Mouse (Mus musculus) intestine, postnatal 0 days (tissue): ENCODE measurements around the gene Arhgap31. TPM values are rescaled to one million over a fixed set of nuclear protein-coding genes. Genes with fewer than 3 reads are reported as not detected.

Source experiments
- ATAC-seq: fragments of 200-750 bp; cut with Nextera tagmentation; 2 replicates; pipeline ENCODE4 v1.8.0; 2017; ENCODE audit warnings: mild to moderate bottlenecking, moderate TSS enrichment, moderate library complexity
- H3K27ac ChIP-seq: fragments of 300-500 bp; sonication (generic); 2 replicates; pipeline ENCODE4 v1.5.1; 2014; ENCODE audit warnings: mild to moderate bottlenecking, low read depth, low read length, moderate library complexity
- H3K27me3 ChIP-seq: fragments of 300-500 bp; sonication (generic); replicated peaks from 2 replicates; pipeline ENCODE4 v1.6.1; 2014; ENCODE audit warnings: low read length, mixed read lengths; ENCODE audit not compliant: control insufficient read depth, insufficient read depth
- H3K36me3 ChIP-seq: fragments of 300-500 bp; sonication (generic); 2 replicates; pipeline ENCODE4 v1.6.1; 2014; ENCODE audit warnings: mild to moderate bottlenecking, moderate library complexity; ENCODE audit not compliant: control insufficient read depth, insufficient read depth
- H3K4me1 ChIP-seq: fragments of 300-500 bp; sonication (generic); replicated peaks from 2 replicates; pipeline ENCODE4 v1.6.1; 2014; ENCODE audit warnings: antibody characterized with exemption, low read length, mixed read lengths; ENCODE audit not compliant: control insufficient read depth, insufficient read depth
- H3K4me2 ChIP-seq: fragments of 300-500 bp; sonication (generic); replicated peaks from 2 replicates; pipeline ENCODE4 v1.6.1; 2014; ENCODE audit warnings: low read depth, mild to moderate bottlenecking, moderate library complexity
- H3K4me3 ChIP-seq: fragments of 300-500 bp; sonication (generic); 2 replicates; pipeline ENCODE4 v1.5.1; 2014; ENCODE audit warnings: low read depth, low read length
- H3K9ac ChIP-seq: fragments of 300-500 bp; sonication (generic); 2 replicates; pipeline ENCODE4 v1.6.1; 2014; ENCODE audit warnings: mild to moderate bottlenecking, low read depth, low read length
- H3K9me3 ChIP-seq: fragments of 300-500 bp; sonication (generic); 2 replicates; pipeline ENCODE4 v1.6.1; 2016; ENCODE audit warnings: mixed run types; ENCODE audit not compliant: control insufficient read depth
- CTCF ChIP-seq: sonication (generic); IDR thresholded peaks from 2 replicates; pipeline ENCODE4 v1.5.1; 2016; ENCODE audit warnings: low read depth, mild to moderate bottlenecking, control low read depth, antibody characterized with exemption, moderate library complexity
- WGBS: fragments of 180-500 bp; shearing (Covaris S2); extraction: QIAGEN DNeasy Blood & Tissue Kit; methylation state at CpG from one replicate; pipeline ENCODE4 v1.1.7; 2014; 5-methylcytosine and 5-hydroxymethylcytosine counted together
- polyA plus RNA-seq: library from polyadenylated mRNA; unstranded; fragments of >200 nt; fragmentation: Nextera tagmentation; extraction: Ambion mirVana; gene quantifications from 2 replicates; pipeline ENCODE4 v1.2.1, GENCODE M21; 2015

The Arhgap31 gene
- polyA plus RNA-seq, 1 experiment from 2014 or later = 2.8 TPM

GRCm38 (mm10) chr16:38591506-38591905, 121.6 kb downstream of the Arhgap31 start:
- Histone ChIP-seq H3K4me2 (no peak overlapping the region), H3K36me3 (peaks cover 42% of the 10 kb centered on the region), H3K4me3 (no peak overlapping the region), H3K9me3 (no peaks in the 10 kb centered on the region), H3K27me3 (no peaks in the 10 kb centered on the region), H3K27ac (no peak overlapping the region; the same call in 1 of the 2 replicates), H3K9ac (no peak overlapping the region), H3K4me1 (no peaks in the 10 kb centered on the region)
- ATAC-seq = no peak
- WGBS = 81% methylated on average over 3 of the region's 3 CpGs
- TF ChIP-seq CTCF = peak; percentile 13; the same call in 1 of the 2 replicates

GRCm38 (mm10) chr16:38587572-38587971, 125.5 kb downstream of the Arhgap31 start:
- Histone ChIP-seq H3K27ac (no peak overlapping the region), H3K4me1 (no peaks in the 10 kb centered on the region), H3K4me3 (no peak overlapping the region), H3K4me2 (no peak overlapping the region), H3K9ac (no peak overlapping the region), H3K9me3 (no peaks in the 10 kb centered on the region), H3K36me3 (peaks cover 70% of the 10 kb centered on the region), H3K27me3 (no peaks in the 10 kb centered on the region)
- TF ChIP-seq CTCF = no peak
- 92% methylated on average over 4 of the region's 4 CpGs for WGBS
- no peak for ATAC-seq

GRCm38 (mm10) chr16:38587163-38587562, 125.9 kb downstream of the Arhgap31 start:
- Histone ChIP-seq H3K9me3 (no peaks in the 10 kb centered on the region), H3K9ac (no peak overlapping the region), H3K4me1 (no peaks in the 10 kb centered on the region), H3K27me3 (no peaks in the 10 kb centered on the region), H3K27ac (no peak overlapping the region), H3K4me2 (no peak overlapping the region), H3K36me3 (peaks cover 74% of the 10 kb centered on the region), H3K4me3 (no peak overlapping the region)
- ATAC-seq = no peak
- no peak for TF ChIP-seq CTCF
- WGBS = 92% methylated on average over 5 of the region's 5 CpGs

DNA sequence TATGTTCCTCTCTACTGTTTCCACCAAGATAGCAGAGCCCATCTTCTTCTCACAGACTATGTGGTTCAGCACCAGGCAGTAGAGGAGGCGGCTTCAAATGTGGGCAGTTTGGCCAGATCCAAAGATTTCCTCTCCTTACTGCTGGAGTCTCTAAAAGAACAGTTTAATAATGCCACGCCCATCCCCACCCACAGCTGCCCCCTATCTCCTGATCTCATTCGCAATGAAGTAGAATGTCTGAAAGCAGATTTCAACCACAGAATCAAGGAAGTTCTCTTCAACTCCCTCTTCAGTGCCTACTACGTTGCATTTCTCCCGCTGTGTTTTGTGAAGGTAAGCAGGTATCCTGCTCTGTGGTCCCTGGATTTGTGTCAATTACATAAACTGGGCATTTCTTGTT, 127.9 kb downstream of the Arhgap31 start:
- H3K4me3 ChIP-seq = no peak overlapping the region
- no peak for TF ChIP-seq CTCF
- no peaks in the 10 kb centered on the region for H3K27me3 ChIP-seq
- H3K9ac ChIP-seq = no peak overlapping the region
- ATAC-seq = no peak
- no peak overlapping the region for H3K4me2 ChIP-seq
- no peaks in the 10 kb centered on the region for H3K4me1 ChIP-seq
- no peak overlapping the region for H3K27ac ChIP-seq
- WGBS = 77% methylated on average over 5 of the region's 5 CpGs
- H3K36me3 ChIP-seq = peaks cover 71% of the 10 kb centered on the region
- no peaks in the 10 kb centered on the region for H3K9me3 ChIP-seq

GRCm38 (mm10) chr16:38584761-38585160, 128.3 kb downstream of the Arhgap31 start:
- no peak for TF ChIP-seq CTCF
- no peaks in the 10 kb centered on the region for H3K4me1 ChIP-seq
- no peaks in the 10 kb centered on the region for H3K9me3 ChIP-seq
- H3K27ac ChIP-seq = no peak overlapping the region
- H3K4me2 ChIP-seq = no peak overlapping the region
- no peaks in the 10 kb centered on the region for H3K27me3 ChIP-seq
- WGBS = 83% methylated on average over 7 of the region's 7 CpGs
- H3K4me3 ChIP-seq = no peak overlapping the region
- no peak overlapping the region for H3K9ac ChIP-seq
- ATAC-seq = no peak
- peaks cover 71% of the 10 kb centered on the region for H3K36me3 ChIP-seq

- no peaks in the 10 kb centered on the region for H3K9me3 ChIP-seq
- H3K9ac ChIP-seq = no peak overlapping the region
- 98% methylated on average over 3 of the region's 3 CpGs for WGBS
- no peak overlapping the region for H3K4me2 ChIP-seq
- no peak for ATAC-seq
- H3K4me1 ChIP-seq = no peaks in the 10 kb centered on the region
- no peaks in the 10 kb centered on the region for H3K27me3 ChIP-seq
- H3K36me3 ChIP-seq = peaks cover 63% of the 10 kb centered on the region
- H3K4me3 ChIP-seq = no peak overlapping the region
- no peak overlapping the region for H3K27ac ChIP-seq
- TF ChIP-seq CTCF = no peak
These were observed 141.6 kb downstream of the Arhgap31 start for GRCm38 (mm10) chr16:38571481-38571880.

DNA sequence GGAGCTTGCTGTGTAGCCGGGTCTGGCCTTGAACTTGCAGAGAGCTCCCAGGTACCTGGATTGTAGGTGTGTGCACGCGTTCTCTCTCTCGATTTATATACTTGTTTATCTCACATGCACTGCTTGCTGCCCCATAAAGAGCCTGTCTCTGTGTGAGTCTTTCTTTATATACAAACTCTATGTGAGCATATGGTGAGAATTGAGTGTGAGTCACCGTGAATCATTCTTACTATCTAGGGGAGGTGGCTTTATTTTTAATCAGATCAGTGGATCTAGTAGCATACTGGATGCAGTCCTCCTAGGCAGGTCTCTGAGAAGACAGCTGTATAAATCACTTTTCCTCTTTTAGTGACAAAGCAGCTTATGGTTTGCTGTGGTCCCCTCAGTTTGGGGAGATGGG, 144.9 kb downstream of the Arhgap31 start:
- peaks cover 41% of the 10 kb centered on the region for H3K36me3 ChIP-seq
- H3K27ac ChIP-seq = no peak overlapping the region
- ATAC-seq = no peak
- no peaks in the 10 kb centered on the region for H3K27me3 ChIP-seq
- H3K9me3 ChIP-seq = no peaks in the 10 kb centered on the region
- no peak overlapping the region for H3K4me3 ChIP-seq
- H3K4me2 ChIP-seq = no peak overlapping the region
- H3K9ac ChIP-seq = no peak overlapping the region
- no peak for TF ChIP-seq CTCF
- WGBS = 88% methylated on average over 5 of the region's 5 CpGs
- no peaks in the 10 kb centered on the region; the same call in 1 of the 2 replicates for H3K4me1 ChIP-seq
